Mouse (Mus musculus) cortical plate, adult 2 months (tissue): ENCODE measurements around the gene Prdx3.

Experiments
- CTCF ChIP-seq: fragments of 200-500 bp; IDR thresholded peaks from 2 replicates; pipeline ENCODE4 v1.5.1; 2011; ENCODE audit warnings: mild to moderate bottlenecking, control low read depth, low read length; ENCODE audit not compliant: insufficient read depth; ENCODE audit errors: extremely low read depth
- POLR2A ChIP-seq: fragments of 200-500 bp; IDR thresholded peaks from 2 replicates; pipeline ENCODE4 v1.6.1; 2011; ENCODE audit warnings: mild to moderate bottlenecking, low read length, control low read depth; ENCODE audit not compliant: insufficient read depth; ENCODE audit errors: extremely low read depth

DNA sequence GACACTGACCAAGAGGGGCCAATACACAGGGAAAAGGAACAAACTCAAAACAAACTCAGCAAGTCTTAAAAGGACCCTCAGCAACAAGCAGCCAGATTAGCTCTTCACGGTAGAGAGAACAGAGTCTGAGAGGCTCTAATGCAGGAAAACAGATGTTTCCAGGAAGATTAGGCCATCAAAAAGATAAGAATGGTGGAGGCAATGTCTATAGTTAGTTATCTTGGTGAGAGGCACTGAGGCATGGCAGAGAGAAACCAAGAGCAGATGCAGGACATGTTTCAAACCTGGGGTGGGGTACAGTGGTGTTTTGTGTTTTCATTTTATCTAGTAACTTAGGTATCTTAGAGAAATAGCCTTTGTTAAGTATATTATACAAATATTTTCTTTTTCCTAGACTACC lies 2.1 kb downstream of the Prdx3 start:
- TF ChIP-seq CTCF = no peak
- no peak for TF ChIP-seq POLR2A
